Mouse (Mus musculus): ENCODE results near the gene Pigk. TPM values are rescaled to one million over a fixed set of nuclear protein-coding genes. Genes with fewer than 3 reads are reported as not detected.
A peak's percentile ranks its signal among the peaks of the same experiment; 100 is the strongest.

Pigk gene
- polyA plus RNA-seq, 1 experiment from 2014 or later: 42.8 TPM

- WGBS: 83% methylated on average over 22 of the region's 22 CpGs
- ATAC-seq (ENCODE audit: borderline replicate concordance, extremely low read depth, low FRiP score, low TSS enrichment): no peak
- Histone ChIP-seq H3K36me3 (no peaks in the 10 kb centered on the region), H3K27me3 (no peaks in the 10 kb centered on the region), H3K4me3 (no peak overlapping the region), H3K4me1 (no peaks in the 10 kb centered on the region), H3K4me2 (no peak overlapping the region), H3K9me3 (no peaks in the 10 kb centered on the region), H3K27ac (no peak overlapping the region), H3K9ac (no peak overlapping the region)
Measured at GRCm38 (mm10) chr3:152866035-152866965, 152.4 kb downstream of the Pigk start.

GRCm38 (mm10) chr3:152867654-152868525 is 154.0 kb downstream of the Pigk start:
- Histone ChIP-seq H3K27ac (no peak overlapping the region), H3K4me1 (no peaks in the 10 kb centered on the region), H3K9ac (no peak overlapping the region), H3K9me3 (no peaks in the 10 kb centered on the region), H3K4me2 (no peak overlapping the region), H3K27me3 (no peaks in the 10 kb centered on the region), H3K4me3 (no peak overlapping the region), H3K36me3 (no peaks in the 10 kb centered on the region)
- WGBS: 75% methylated on average over 12 of the region's 12 CpGs
- no peak for ATAC-seq (ENCODE audit: borderline replicate concordance, extremely low read depth, low FRiP score, low TSS enrichment)

GRCm38 (mm10) chr3:152872054-152872453 is 158.2 kb downstream of the Pigk start:
- WGBS: 78% methylated on average over 12 of the region's 12 CpGs
- no peak overlapping the region for H3K9ac ChIP-seq
- no peak overlapping the region for H3K27ac ChIP-seq
- no peaks in the 10 kb centered on the region for H3K36me3 ChIP-seq
- no peak overlapping the region for H3K4me2 ChIP-seq
- no peak for ATAC-seq (ENCODE audit: borderline replicate concordance, extremely low read depth, low FRiP score, low TSS enrichment)
- no peak overlapping the region for H3K4me3 ChIP-seq
- H3K9me3 ChIP-seq: no peaks in the 10 kb centered on the region
- no peaks in the 10 kb centered on the region for H3K27me3 ChIP-seq
- no peaks in the 10 kb centered on the region for H3K4me1 ChIP-seq

- no peaks in the 10 kb centered on the region for H3K36me3 ChIP-seq
- H3K9me3 ChIP-seq: no peaks in the 10 kb centered on the region
- no peaks in the 10 kb centered on the region for H3K4me1 ChIP-seq
- WGBS: 55% methylated on average over 6 of the region's 6 CpGs
- ATAC-seq (ENCODE audit: borderline replicate concordance, extremely low read depth, low FRiP score, low TSS enrichment): no peak
- H3K4me3 ChIP-seq: no peak overlapping the region
- H3K9ac ChIP-seq: no peak overlapping the region
- no peaks in the 10 kb centered on the region for H3K27me3 ChIP-seq
- H3K4me2 ChIP-seq: no peak overlapping the region
- no peak overlapping the region for H3K27ac ChIP-seq
Measured at GRCm38 (mm10) chr3:152872596-152872995, 158.7 kb downstream of the Pigk start.

- Histone ChIP-seq H3K4me3 (no peak overlapping the region), H3K9ac (no peak overlapping the region), H3K4me2 (no peak overlapping the region), H3K27ac (no peak overlapping the region), H3K36me3 (no peaks in the 10 kb centered on the region), H3K27me3 (no peaks in the 10 kb centered on the region), H3K4me1 (no peaks in the 10 kb centered on the region), H3K9me3 (no peaks in the 10 kb centered on the region)
- 89% methylated on average over 17 of the region's 17 CpGs for WGBS
- no peak for ATAC-seq (ENCODE audit: borderline replicate concordance, extremely low read depth, low FRiP score, low TSS enrichment)
Measured at GRCm38 (mm10) chr3:152874431-152875355, 160.8 kb downstream of the Pigk start.

- no peaks in the 10 kb centered on the region for H3K27me3 ChIP-seq
- H3K27ac ChIP-seq: no peak overlapping the region
- no peak overlapping the region for H3K4me3 ChIP-seq
- no peaks in the 10 kb centered on the region for H3K9me3 ChIP-seq
- no peak overlapping the region for H3K9ac ChIP-seq
- no peaks in the 10 kb centered on the region for H3K36me3 ChIP-seq
- WGBS: 83% methylated on average over 6 of the region's 6 CpGs
- no peak for ATAC-seq (ENCODE audit: borderline replicate concordance, extremely low read depth, low FRiP score, low TSS enrichment)
- no peaks in the 10 kb centered on the region for H3K4me1 ChIP-seq
- no peak overlapping the region for H3K4me2 ChIP-seq
Measured at GRCm38 (mm10) chr3:152875723-152876290, 161.9 kb downstream of the Pigk start.

- Histone ChIP-seq H3K27me3 (no peaks in the 10 kb centered on the region), H3K4me3 (no peak overlapping the region), H3K9me3 (no peaks in the 10 kb centered on the region), H3K9ac (no peak overlapping the region), H3K36me3 (no peaks in the 10 kb centered on the region), H3K27ac (peak overlapping the region; percentile 30; the same call in 1 of the 2 replicates), H3K4me1 (peaks cover 6% of the 10 kb centered on the region), H3K4me2 (peak overlapping the region; percentile 25)
- peak; percentile 72; the same call in 1 of the 2 replicates for ATAC-seq (ENCODE audit: borderline replicate concordance, extremely low read depth, low FRiP score, low TSS enrichment)
- WGBS: 26% methylated on average over 15 of the region's 15 CpGs
Measured at GRCm38 (mm10) chr3:152880121-152880835, 166.4 kb downstream of the Pigk start.

- Histone ChIP-seq H3K4me1 (peaks cover 6% of the 10 kb centered on the region), H3K9ac (no peak overlapping the region), H3K9me3 (no peaks in the 10 kb centered on the region), H3K27me3 (no peaks in the 10 kb centered on the region), H3K36me3 (no peaks in the 10 kb centered on the region), H3K4me2 (no peak overlapping the region), H3K27ac (no peak overlapping the region), H3K4me3 (no peak overlapping the region)
- WGBS: 64% methylated on average over 4 of the region's 4 CpGs
- ATAC-seq (ENCODE audit: borderline replicate concordance, extremely low read depth, low FRiP score, low TSS enrichment): no peak
Measured at GRCm38 (mm10) chr3:152881706-152882105, 167.8 kb downstream of the Pigk start.

GRCm38 (mm10) chr3:152883556-152883955 is 169.7 kb downstream of the Pigk start:
- Histone ChIP-seq H3K36me3 (no peaks in the 10 kb centered on the region), H3K9ac (no peak overlapping the region), H3K27ac (no peak overlapping the region), H3K9me3 (no peaks in the 10 kb centered on the region), H3K4me2 (no peak overlapping the region), H3K4me3 (no peak overlapping the region), H3K27me3 (no peaks in the 10 kb centered on the region), H3K4me1 (peaks cover 6% of the 10 kb centered on the region)
- no peak for ATAC-seq (ENCODE audit: borderline replicate concordance, extremely low read depth, low FRiP score, low TSS enrichment)
- 76% methylated on average over 3 of the region's 3 CpGs for WGBS

GRCm38 (mm10) chr3:152886749-152887148 is 172.8 kb downstream of the Pigk start:
- H3K9ac ChIP-seq: no peak overlapping the region

More at GRCm38 (mm10) chr3:152886749-152887148, 172.8 kb downstream of the Pigk start:
- ATAC-seq (ENCODE audit: borderline replicate concordance, extremely low read depth, low FRiP score, low TSS enrichment): no peak
- Histone ChIP-seq H3K9me3 (no peaks in the 10 kb centered on the region), H3K4me3 (no peak overlapping the region), H3K36me3 (no peaks in the 10 kb centered on the region), H3K27ac (no peak overlapping the region), H3K27me3 (no peaks in the 10 kb centered on the region), H3K4me2 (no peak overlapping the region), H3K4me1 (peaks cover 3% of the 10 kb centered on the region; the same call in 1 of the 2 replicates)

Measured in lung, embryonic 15.5 days (tissue).